Mouse (Mus musculus) heart, postnatal 10 days (tissue): ENCODE measurements around the gene Pitpnc1. TPM values are rescaled to one million over a fixed set of nuclear protein-coding genes. Genes with fewer than 3 reads are reported as not detected.
A peak's percentile ranks its signal among the peaks of the same experiment; 100 is the strongest.

ENCODE experiments used
- DNase-seq, 2 experiments: peaks; one replicate each; pipeline ENCODE4 v3.0.0; 2021
- intact Hi-C: fragments of 180-260 bp; cut with DNase I; formaldehyde crosslinking; loops from one replicate; pipeline ENCODE4 v1.15.1; 2025
- total RNA-seq, 2 experiments: library from RNA; stranded (reverse); gene quantifications; 2 replicates each; pipeline ENCODE4 v1.2.3; 2021

Gene Pitpnc1
- total RNA-seq, 2 experiments from 2014 or later: 75.6 to 78.1 TPM

GRCm38 (mm10) chr11:107300235-107300634 is 170.3 kb downstream of the Pitpnc1 start:
- DNase-seq: no peak
- intact Hi-C loops: no loop called here

DNA sequence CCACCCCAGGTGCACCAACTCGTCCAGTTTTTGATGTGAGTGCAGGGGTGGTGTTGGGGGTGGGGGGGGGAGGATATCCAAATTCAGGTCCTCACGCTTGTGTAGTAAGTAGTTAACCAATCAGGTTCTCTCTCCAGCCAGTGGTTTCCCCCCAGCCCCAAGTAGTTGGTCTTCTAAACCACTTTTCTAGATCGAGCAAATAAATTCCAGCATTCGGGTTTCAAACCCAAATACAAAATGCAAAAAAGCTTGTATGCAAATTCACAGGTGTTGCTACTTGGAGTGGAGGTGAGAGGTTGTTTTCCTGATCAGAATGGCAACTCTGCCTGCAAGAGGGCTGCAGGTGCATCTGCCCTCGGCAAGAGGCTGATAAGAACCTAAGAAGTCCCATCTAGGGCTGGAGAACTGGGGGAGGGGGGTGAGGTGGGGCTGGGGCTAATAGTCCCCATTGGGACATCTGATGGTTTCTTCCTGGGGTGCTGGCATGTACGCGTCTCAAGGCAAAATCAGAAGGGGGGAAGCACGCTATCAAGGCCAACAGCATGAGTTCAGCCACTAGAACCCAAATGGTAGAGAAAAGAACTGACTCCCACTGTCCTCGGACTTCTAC is 170.9 kb downstream of the Pitpnc1 start:
- intact Hi-C loops: no loop called here
- no peak for DNase-seq

GRCm38 (mm10) chr11:107296176-107296575 is 174.3 kb downstream of the Pitpnc1 start:
- intact Hi-C loops: no loop called here
- no peak for DNase-seq

GRCm38 (mm10) chr11:107292036-107292435 is 178.5 kb downstream of the Pitpnc1 start:
- intact Hi-C loops: no loop called here
- DNase-seq: no peak

DNA sequence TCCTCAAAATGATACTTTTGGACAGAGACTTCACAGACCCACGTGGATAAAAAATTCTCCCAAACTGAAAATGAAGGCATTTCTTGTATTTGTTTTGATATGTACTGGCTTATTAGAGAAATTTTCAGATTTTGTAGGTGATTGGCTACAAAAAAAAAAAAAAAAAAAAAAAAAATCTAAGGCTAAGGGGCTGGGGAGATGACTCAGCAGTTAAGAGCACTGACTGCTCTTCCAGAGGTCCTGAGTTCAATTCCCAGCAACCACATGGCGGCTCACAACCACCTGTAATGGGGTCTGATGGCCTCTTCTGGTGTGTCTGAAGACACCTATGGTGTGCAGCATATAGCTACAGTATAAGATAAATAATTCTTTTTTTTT is 182.3 kb downstream of the Pitpnc1 start:
- intact Hi-C loops: no loop called here
- no peak for DNase-seq

DNA sequence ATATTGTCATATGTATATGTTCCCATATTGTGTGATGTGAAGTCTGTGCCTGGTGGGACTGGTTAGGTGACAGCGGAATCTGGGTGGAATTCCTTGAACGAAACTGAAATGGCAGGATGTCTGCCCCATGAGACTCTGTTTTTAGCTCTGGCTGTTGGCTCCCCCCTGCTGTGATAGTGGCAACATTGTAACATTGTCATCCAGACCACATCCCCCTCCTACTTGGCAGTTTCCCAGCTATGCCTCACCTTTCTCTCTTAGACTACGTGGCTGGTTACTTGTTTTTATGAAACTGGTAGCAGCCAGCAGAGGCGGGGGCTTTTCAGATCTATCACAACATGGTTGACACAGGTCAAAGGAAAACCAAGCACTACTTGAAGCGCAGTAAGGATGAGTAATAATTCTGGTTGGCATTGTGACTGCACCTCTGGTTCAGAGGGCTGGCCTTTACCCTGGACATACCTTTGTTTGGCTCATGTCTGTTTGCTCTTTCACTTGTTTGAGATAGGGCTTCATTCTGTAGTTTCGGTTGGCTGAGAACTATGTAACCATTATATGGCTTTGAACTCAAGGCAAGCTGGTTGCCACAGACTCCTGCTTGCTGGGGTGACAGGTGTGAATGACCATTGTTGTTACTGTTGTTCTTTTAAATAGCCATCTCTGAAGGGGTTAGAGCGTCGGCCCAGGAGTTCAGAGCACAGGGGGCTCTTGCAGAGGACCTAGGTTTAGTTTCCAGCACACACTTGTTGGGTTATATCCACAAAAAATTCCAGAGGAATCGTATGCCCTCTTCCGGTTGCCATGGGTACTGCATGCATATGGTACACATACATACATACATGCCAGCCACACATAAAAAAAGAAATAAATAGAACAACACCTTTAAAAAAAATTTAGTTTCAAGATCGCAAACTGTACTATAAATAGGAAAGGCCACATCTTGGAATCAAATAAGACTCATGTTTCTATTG is 183.0 kb downstream of the Pitpnc1 start:
- DNase-seq: peak in 1 of 2 experiments; percentile 21
- intact Hi-C loops: no loop called here

DNA sequence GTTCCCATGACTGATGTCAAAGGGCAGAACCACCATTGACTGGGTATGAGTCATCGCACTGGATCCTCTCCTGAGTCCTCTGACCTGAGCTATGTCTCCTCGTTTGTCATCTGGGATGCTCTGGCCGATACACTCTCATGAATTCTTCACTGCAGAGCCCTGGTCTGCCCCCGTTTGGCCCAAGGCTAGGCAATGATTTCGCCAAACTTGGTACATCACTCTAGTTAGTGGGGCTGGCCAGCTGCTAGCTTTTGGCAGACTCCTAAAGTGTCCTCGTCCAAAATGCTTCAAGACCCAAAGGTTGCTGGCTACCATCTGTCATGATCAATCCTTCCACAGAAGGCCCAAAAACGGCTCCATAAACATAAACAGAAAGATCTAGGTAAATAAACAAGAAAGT is 184.8 kb downstream of the Pitpnc1 start:
- DNase-seq: no peak
- intact Hi-C loops: no loop called here

DNA sequence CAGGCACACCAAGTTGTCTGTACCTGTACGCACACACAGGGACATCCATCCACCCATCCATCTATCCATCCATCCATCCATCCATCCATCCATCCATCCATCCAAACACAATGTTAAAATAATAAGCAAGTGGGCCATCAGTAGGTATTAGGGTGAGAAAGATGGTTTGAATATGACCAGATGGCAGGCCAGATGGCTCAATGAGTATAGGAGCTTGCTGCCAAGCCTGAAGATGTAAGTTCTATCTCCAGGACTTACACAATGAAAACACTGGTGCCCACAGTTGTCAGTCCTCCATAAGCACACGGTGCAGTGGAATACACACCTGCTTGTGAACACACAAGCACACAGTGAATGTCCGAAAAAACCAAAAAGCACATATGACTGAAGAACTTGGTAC is 186.9 kb downstream of the Pitpnc1 start:
- intact Hi-C loops: no loop called here
- no peak for DNase-seq

DNA sequence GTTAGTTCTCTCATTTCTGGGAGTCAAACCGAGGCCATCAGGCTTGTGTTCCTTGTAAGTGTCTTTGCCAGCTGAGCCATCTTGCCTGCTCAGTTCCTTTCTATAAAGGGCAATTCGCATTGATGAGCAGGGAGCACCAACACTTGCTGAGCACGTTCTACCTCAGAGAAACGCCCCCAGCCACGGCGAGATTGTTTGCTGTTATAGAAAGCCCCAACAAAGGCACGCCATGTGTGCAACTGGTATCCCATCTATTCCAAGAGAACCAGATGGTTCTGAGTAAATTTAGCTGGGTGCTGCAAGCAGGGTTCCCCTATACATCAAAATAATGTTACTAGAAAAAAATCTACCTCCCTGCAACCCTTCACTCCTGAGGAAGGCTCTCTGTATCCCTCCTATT is 188.0 kb downstream of the Pitpnc1 start:
- DNase-seq: no peak

DNA sequence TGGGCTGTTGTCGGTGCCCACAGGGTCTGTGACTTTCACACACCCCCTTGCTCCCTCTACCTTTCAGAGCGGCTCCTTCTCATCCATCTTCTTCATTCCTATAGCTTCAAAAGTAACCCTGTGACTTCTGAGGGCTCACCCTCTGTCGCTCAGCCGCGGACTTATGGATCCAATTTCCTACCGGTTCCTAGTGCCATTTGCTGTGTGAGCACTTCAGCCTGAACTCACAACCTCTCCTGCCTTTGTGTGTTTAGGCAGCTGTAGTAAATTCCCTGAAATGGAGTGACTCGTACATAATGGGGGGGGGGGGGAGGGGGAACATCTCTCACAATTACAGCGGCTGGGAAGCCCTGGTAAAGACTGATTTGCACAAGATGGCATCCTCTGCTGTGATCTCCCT is 191.2 kb downstream of the Pitpnc1 start:
- intact Hi-C loops: no loop called here
- DNase-seq: no peak

More for the DNA sequence above, 188.0 kb downstream of the Pitpnc1 start:
- intact Hi-C loops: no loop called here

DNA sequence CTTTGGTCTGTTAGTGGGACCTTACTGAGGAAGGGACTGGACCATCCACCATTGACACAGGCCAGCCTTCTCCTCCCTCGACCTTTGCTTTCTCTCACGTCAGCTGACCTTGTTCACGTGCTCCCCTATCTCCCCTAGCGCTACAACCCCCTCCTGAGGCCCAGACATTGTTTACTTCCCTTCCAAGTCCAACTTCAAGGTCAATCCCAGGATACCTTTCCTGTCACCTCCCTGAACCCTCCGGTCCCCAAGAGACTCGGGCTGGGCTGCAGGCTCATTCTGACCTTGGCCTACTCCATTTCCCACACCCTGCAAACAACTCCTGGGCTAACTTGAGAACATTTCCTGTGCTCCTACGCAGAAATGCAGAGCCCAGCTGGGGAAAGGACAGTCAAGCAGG is 193.6 kb downstream of the Pitpnc1 start:
- intact Hi-C loops: loop anchor here (1.0 to 2.0 kb wide), 4 partner anchors 58 to 196 kb away; no protein-coding TSS in a partner anchor

DNA sequence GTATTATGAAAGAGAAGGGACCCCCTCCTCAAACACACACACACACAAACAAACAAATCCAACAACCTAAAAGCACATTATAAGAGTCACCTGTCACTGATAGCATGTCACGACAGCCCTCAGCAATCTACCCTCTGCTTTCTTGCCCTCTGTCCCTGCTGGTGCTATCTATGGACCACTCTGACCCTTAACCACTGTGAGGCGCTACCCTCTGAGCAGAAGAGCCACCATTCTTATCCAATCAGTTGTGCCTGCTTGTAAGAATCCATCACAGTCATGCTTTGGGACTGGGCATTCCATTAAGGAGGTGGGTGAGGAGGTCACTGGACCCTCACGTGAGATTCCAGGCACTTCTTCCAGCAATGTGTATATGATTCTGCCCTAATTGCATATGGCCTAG is 194.2 kb downstream of the Pitpnc1 start:
- peak in 1 of 2 experiments; percentile 17 for DNase-seq
- intact Hi-C loops: loop anchor here (1.0 to 2.0 kb wide), 4 partner anchors 58 to 197 kb away; no protein-coding TSS in a partner anchor

More for the DNA sequence above, 193.6 kb downstream of the Pitpnc1 start:
- peak; percentile 66 for DNase-seq

DNA sequence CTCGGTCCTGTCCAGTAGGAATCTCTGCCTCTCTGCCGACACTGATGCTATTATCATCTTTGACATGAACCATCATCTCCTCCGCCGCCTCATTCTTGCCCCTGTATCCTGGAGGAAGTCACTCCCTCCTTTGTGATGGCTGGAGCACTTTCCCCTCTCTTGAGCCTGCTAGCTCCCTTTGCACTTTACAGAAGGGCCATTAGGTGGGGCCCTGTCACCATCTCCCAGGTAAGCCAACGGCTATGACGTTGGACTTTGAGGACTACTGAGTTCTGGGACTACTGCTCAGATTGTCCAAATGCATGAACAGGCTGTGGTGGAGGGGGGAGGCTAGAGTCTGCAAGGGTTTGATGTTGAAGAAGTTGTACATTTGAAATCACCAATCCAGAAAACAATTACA is 194.6 kb downstream of the Pitpnc1 start:
- intact Hi-C loops: loop anchor here (1.0 to 2.0 kb wide), 4 partner anchors 59 to 197 kb away; no protein-coding TSS in a partner anchor
- DNase-seq: peak; percentile 77 to 81

DNA sequence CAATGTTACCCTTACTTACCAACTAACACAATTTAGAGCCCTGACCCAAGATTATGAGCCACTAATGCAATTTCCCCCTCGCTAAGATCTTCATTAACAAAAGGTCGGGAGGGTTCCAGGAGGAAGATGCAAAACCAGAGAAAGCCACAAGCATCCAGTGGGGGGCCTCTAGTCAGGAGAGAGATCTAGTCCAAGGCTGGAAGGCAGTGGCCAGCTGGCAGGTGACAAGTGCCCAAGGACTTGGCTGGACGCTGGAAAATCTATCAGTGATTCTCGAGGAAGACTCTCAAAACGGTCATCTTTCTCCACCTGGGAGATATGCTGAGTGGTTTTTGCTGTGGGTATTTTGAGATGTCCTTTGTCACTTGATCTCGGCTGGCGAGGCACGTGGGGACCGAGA is 196.3 kb downstream of the Pitpnc1 start:
- intact Hi-C loops: no loop called here
- DNase-seq: no peak

DNA sequence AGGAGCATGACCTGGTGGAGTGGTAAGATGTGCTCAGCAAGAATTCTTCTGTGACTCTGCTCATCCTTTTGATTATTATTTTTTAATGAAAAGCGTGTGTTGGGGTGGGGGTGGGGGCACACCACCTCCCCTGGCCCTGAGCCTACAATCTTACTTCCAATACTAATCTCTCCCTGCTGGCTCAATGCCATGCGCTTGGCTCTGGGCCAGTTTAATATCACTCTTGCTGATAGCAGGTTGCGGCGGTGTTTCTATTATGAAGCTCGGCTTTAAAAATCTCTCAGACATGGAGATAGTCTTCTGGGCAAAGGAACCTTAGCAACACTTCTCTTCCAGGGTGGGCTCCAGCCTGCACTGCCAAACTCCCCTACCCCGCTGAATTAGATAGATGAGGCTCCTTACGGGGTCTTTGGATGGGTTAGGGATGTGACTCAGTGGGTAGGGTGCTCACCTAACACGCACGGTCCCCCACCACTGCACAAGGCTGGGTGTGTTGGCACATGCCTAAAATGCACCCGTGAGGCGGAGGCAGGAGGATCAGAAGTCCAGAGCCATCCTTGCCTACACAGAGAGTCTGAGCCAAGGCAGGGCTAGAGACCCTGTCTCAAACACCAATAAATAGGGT is 198.0 kb downstream of the Pitpnc1 start:
- intact Hi-C loops: no loop called here
- DNase-seq: peak in 1 of 2 experiments; percentile 40

DNA sequence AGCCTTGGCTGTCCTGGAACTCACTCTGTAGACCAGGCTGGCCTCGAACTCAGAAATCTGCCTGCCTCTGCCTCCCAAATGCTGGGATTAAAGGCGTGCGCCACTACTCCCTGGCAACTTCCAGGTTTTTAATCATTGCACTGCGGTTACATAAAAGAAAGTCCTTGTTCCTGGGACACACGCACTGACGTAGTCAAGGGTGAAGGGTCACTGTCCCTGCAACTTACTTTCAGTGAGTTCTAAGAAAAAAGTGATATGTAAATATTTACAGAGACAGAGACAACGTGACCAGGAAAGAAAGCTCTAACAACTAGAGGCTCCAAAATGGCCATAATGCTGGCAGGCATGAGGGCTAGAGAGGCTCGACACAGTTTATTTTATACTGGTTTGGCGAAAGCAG is 199.9 kb downstream of the Pitpnc1 start:
- intact Hi-C loops: no loop called here
- no peak for DNase-seq

GRCm38 (mm10) chr11:107267522-107267921 is 203.0 kb downstream of the Pitpnc1 start:
- DNase-seq: no peak
- intact Hi-C loops: loop anchor here (5.0 kb wide), 1 partner anchor 50 kb away; no protein-coding TSS in a partner anchor

- no peak for DNase-seq
- intact Hi-C loops: loop anchor here (5.0 kb wide), 1 partner anchor 49 kb away; no protein-coding TSS in a partner anchor
These were observed 204.6 kb downstream of the Pitpnc1 start for GRCm38 (mm10) chr11:107265861-107266260.

- DNase-seq: peak; percentile 66 to 71
- intact Hi-C loops: loop anchor here (5.0 kb wide), 1 partner anchor 48 kb away; no protein-coding TSS in a partner anchor
These were observed 205.4 kb downstream of the Pitpnc1 start for GRCm38 (mm10) chr11:107264889-107265615.

DNA sequence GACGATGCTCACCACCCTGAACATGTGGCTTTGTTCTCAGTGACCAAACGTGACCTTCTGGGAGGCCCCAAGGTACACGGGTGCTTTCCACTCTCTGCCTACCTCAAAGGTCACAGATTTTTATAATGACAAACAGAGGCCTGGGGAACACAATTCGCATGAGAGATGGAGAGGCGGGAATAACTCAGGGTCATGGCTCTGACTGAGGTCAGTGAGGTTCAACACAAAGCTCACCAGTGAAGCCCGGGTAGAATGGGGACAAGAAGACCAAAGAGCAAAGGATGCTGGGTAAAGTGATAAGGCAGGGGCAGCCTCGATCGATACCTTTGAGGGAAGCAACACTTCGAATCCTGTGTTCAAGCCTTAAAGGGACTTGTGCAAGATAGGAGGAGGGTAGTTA is 206.7 kb downstream of the Pitpnc1 start:
- intact Hi-C loops: no loop called here
- no peak for DNase-seq
